Mouse (Mus musculus): ENCODE results near the gene Elmo3.

DNA sequence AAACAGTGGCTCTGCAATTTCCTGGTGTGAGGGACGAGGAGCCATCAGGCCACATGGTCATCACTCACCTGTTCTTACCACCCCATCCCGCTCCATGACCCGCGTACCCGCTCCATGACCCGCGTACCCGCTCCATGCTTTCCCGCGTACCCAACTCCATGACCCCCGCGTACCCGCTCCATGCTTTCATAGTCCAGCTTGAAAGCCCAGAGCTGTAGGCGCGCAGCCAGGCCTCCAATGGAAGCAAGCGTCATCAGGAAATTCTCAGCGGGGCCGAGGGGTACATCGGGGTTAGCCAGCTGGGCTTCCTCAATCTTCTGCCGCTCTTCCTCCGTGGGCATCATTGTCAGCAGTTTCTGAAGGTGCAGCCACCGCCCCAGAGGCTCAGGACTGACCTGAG, 26.1 kb downstream of the Elmo3 start:
- TF ChIP-seq USF1 (IDR thresholded peaks at IDR 0.05; ENCODE audit: low read depth, low read length) (no peak), MAX (IDR thresholded peaks at IDR 0.05; ENCODE audit: low read length) (no peak), CTCF (IDR thresholded peaks at IDR 0.05 in 2 of 3, conservative IDR thresholded peaks at IDR 0.05 in 1 of 3; ENCODE audit: control insufficient read depth in 1 of 3, insufficient read depth in 1 of 3, low read depth in 2 of 3, low read length in 3 of 3, poor library complexity in 1 of 3, severe bottlenecking in 1 of 3) (no peak), ZC3H11A (IDR thresholded peaks at IDR 0.05; ENCODE audit: low read depth, low read length) (no peak)

All from MEL (cell line).